Mouse (Mus musculus): ENCODE measurements around the gene Mesd.

DNA sequence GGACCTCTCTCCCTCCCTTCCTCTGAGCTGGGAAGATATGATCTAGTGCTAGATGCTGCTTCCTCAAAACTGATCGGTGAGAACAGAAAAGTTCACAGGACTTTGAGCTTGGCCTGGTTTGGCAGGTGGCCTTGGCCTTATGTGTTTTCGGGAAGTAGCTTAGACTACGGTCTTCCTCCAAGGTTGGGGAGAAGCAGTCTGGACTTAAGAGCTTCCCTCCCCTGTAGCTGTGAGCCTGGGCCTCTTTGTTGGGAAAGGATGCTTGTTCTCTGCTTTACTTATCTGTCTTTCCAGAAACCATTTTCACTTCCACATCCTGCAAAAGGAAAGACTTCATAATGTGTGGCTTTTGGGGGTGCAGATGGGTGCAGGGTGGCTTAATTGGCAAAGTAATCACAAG, 20.6 kb downstream of the Mesd start:
- no peak for TF ChIP-seq CTCF (IDR thresholded peaks at IDR 0.05; ENCODE audit: insufficient read depth, low read depth, low read length)
- TF ChIP-seq POLR2A (IDR thresholded peaks at IDR 0.05; ENCODE audit: insufficient read depth, low read depth, low read length), result no peak

Data from olfactory bulb, adult 2 months (tissue).